Mouse (Mus musculus) stomach, postnatal 0 days (tissue): Measurements from ENCODE around the gene Prpsap2.

Experiments used
- CTCF ChIP-seq: IDR thresholded peaks from 2 replicates; pipeline ENCODE4 v1.5.1; 2016; ENCODE audit warnings: antibody characterized with exemption, low read depth, mild to moderate bottlenecking, moderate library complexity
- EP300 ChIP-seq: optimal IDR thresholded peaks from 2 replicates; pipeline ENCODE3; 2016; ENCODE audit warnings: antibody characterized with exemption

- TF ChIP-seq EP300 (no peak), CTCF (no peak)
These were observed 4.7 kb downstream of the Prpsap2 start for GRCm38 (mm10) chr11:61757151-61757550.
